Mouse (Mus musculus): Measurements from ENCODE around the gene Atrn. TPM values are rescaled to one million over a fixed set of nuclear protein-coding genes. Genes with fewer than 3 reads are reported as not detected.

The Atrn gene
- polyA plus RNA-seq, 1 experiment: 0.09 TPM

DNA sequence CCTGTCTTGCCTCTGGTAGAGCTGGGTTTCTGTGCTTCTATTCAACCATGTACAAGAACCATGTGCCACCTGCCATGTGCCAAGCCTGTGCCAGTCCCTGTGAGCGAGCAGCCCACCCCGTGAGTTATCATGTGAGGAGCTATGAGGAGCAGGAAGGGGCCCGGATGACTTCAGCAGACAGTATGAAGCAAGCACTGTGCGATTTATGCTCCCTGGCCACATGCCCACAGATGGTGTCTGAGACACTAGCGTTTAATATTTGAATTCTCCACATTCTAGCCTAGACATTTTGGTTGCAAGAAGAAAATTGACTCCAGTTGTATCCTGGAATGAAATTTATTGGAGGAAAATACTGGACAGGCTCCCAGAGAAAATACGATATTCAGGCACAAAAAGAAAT lies 161.2 kb downstream of the Atrn start:
- peaks cover 66% of the 10 kb centered on the region for H3K27me3 ChIP-seq (ENCODE audit: control insufficient read depth)
- peaks cover 7% of the 10 kb centered on the region for H3K4me1 ChIP-seq (ENCODE audit: control insufficient read depth)
- H3K4me3 ChIP-seq (replicated peaks): no peak overlapping the region
- TF ChIP-seq GATA1 (IDR thresholded peaks at IDR 0.05; ENCODE audit: low read length) (no peak), TAL1 (IDR thresholded peaks at IDR 0.05; ENCODE audit: low read length) (no peak)
- H3K9me3 ChIP-seq (ENCODE audit: control insufficient read depth, low read length): no peaks in the 10 kb centered on the region
- H3K36me3 ChIP-seq (ENCODE audit: control insufficient read depth): no peaks in the 10 kb centered on the region

DNA sequence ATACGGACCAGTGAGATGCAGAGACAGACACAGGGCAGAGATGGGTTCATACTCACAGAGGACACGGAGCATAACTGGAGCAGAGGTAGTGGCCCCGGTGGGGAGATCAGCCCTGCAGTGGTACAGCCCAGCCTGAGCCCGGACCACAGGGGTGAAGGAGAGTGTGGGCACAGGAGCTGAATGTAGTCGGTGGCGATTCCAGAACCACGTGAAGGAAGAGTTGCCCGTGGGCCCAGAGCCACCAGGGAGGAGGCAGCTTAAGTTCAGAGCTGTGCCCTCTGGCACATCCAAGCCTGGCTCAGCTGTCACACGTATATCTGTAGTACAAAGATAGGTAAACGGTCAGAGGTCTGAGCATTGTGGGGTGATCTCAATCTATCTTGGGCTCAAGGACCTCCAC lies 166.2 kb downstream of the Atrn start:
- no peaks in the 10 kb centered on the region for H3K36me3 ChIP-seq (ENCODE audit: control insufficient read depth)
- TF ChIP-seq GATA1 (IDR thresholded peaks at IDR 0.05; ENCODE audit: low read length): no peak
- no peak for TF ChIP-seq TAL1 (IDR thresholded peaks at IDR 0.05; ENCODE audit: low read length)
- peaks cover 34% of the 10 kb centered on the region for H3K27me3 ChIP-seq (ENCODE audit: control insufficient read depth)
- H3K4me3 ChIP-seq (replicated peaks): no peak overlapping the region
- H3K4me1 ChIP-seq (ENCODE audit: control insufficient read depth): no peaks in the 10 kb centered on the region
- no peaks in the 10 kb centered on the region for H3K9me3 ChIP-seq (ENCODE audit: control insufficient read depth, low read length)

Other genes starting within 250 kb of the Atrn start
- 19.7 and 20.4 TPM in 2 replicates for gene Ddrgk1, start 241.8 kb upstream of the Atrn start, polyA plus RNA-seq (2012)
- gene Itpa, start 238.9 kb upstream of the Atrn start, polyA plus RNA-seq (2012): 0.41 and 1.0 TPM in 2 replicates
- not detected in 2 replicates for gene Slc4a11, start 209.0 kb upstream of the Atrn start, polyA plus RNA-seq (2012)
- 0.11 and 0.34 TPM in 2 replicates for gene 4930402H24Rik, start 89 bp upstream of the Atrn start, polyA plus RNA-seq (2012)
- 0.07 TPM in 1 of 2 replicates, not detected in the other for gene Gfra4, start 136.6 kb downstream of the Atrn start, polyA plus RNA-seq (2012)
- 0.04 TPM in 1 of 2 replicates, not detected in the other for gene Adam33, start 157.3 kb downstream of the Atrn start, polyA plus RNA-seq (2012)
- gene Siglec1, start 180.3 kb downstream of the Atrn start, polyA plus RNA-seq (2012): 0.03 and 0.04 TPM in 2 replicates
- gene Hspa12b, start 220.8 kb downstream of the Atrn start, polyA plus RNA-seq (2012): 0.18 and 0.20 TPM in 2 replicates
- not detected in 2 replicates for gene Gm11037, start 227.0 kb downstream of the Atrn start, polyA plus RNA-seq (2012)